In genomic region chr5:85239509-85240031, GRCm38 (mm10) we compare ENCODE assay signal across 9 mouse cellular contexts.
DNase-seq lines count a peak whose midpoint lies in the region; ATAC-seq and TF ChIP-seq lines count a peak whose summit lies in the region.
"Had no signal": no experiment of that assay in that cellular context is flagged by ENCODE, and none has a peak within 500 bp of the region (broad histone marks: within the 10 kb centered on the region; RNA-seq: fewer than 3 reads in every experiment).

No protein-coding gene starts in this region.

- DNase-seq in kidney, postnatal 25 days: no peak
- DNase-seq in embryonic facial prominence, embryonic 14.5 days (ENCODE audit: low spot score): peak; percentile 15
- peak; percentile 10 to 15 for DNase-seq in layer of hippocampus, adult 2 months (ENCODE audit: low spot score in 2 of 2)
- peak; percentile 11 for DNase-seq in retina, adult 2 months (ENCODE audit: low read depth, low spot score)
- no peak for DNase-seq in adrenal gland, adult (ENCODE audit: inconsistent age in 2 of 2, low spot score in 1 of 2)
- no peak for DNase-seq in heart, postnatal 10 days

- H3K27me3 ChIP-seq in kidney, embryonic 16.5 days (ENCODE audit: insufficient read depth, low read length): no peaks in the 10 kb centered on the region
- no peaks in the 10 kb centered on the region for H3K27me3 ChIP-seq in embryonic facial prominence, embryonic 14.5 days (replicated peaks; ENCODE audit: control insufficient read depth, insufficient read depth, low read length)
- H3K27me3 ChIP-seq in intestine, embryonic 15.5 days (replicated peaks): no peaks in the 10 kb centered on the region

- TF ChIP-seq CTCF in layer of hippocampus, adult 2 months (conservative IDR thresholded peaks at IDR 0.05): no peak

- 0 out of 2 replicates have a peak, but pooled peaks have one; percentile 23 for ATAC-seq in kidney, embryonic 16.5 days (ENCODE audit: low FRiP score, low TSS enrichment)
- ATAC-seq in embryonic facial prominence, embryonic 14.5 days (ENCODE audit: low read depth): peak; percentile 67; the same call in 1 of the 2 replicates
- ATAC-seq in intestine, embryonic 15.5 days: no peak

- WGBS in kidney, embryonic 16.5 days: 73% methylated on average over 3 of the region's 3 CpGs
- 77% methylated on average over 3 of the region's 3 CpGs for WGBS in embryonic facial prominence, embryonic 14.5 days
- WGBS in intestine, embryonic 15.5 days: 74% methylated on average over 3 of the region's 3 CpGs

- no peak overlapping the region for H3K4me2 ChIP-seq in kidney, embryonic 16.5 days (replicated peaks; ENCODE audit: low read depth, low read length)
- no peak overlapping the region for H3K4me2 ChIP-seq in embryonic facial prominence, embryonic 14.5 days (ENCODE audit: low read depth, low read length)
- H3K4me2 ChIP-seq in intestine, embryonic 15.5 days (replicated peaks): no peak overlapping the region

- H3K27ac ChIP-seq in kidney, embryonic 16.5 days (ENCODE audit: low read length): no peak overlapping the region
- H3K27ac ChIP-seq in embryonic facial prominence, embryonic 14.5 days (replicated peaks; ENCODE audit: low read depth, low read length): no peak overlapping the region
- no peak overlapping the region for H3K27ac ChIP-seq in layer of hippocampus, adult 2 months
- no peak overlapping the region for H3K27ac ChIP-seq in intestine, embryonic 15.5 days
- H3K27ac ChIP-seq: heart, embryonic 10.5 days had no signal

- no peaks in the 10 kb centered on the region for H3K9me3 ChIP-seq in kidney, embryonic 16.5 days (ENCODE audit: low read length)
- H3K9me3 ChIP-seq in embryonic facial prominence, embryonic 14.5 days (ENCODE audit: control insufficient read depth, low read length): no peaks in the 10 kb centered on the region
- H3K9me3 ChIP-seq in intestine, embryonic 15.5 days: no peaks in the 10 kb centered on the region
- H3K9me3 ChIP-seq: heart, embryonic 10.5 days had no signal

- H3K9ac ChIP-seq in kidney, embryonic 16.5 days (replicated peaks; ENCODE audit: low read length): no peak overlapping the region
- H3K9ac ChIP-seq in embryonic facial prominence, embryonic 14.5 days (ENCODE audit: low read depth, low read length): no peak overlapping the region
- no peak overlapping the region for H3K9ac ChIP-seq in intestine, embryonic 15.5 days

- no peaks in the 10 kb centered on the region for H3K36me3 ChIP-seq in kidney, embryonic 16.5 days (ENCODE audit: insufficient read depth, low read length)
- no peaks in the 10 kb centered on the region for H3K36me3 ChIP-seq in embryonic facial prominence, embryonic 14.5 days (ENCODE audit: control insufficient read depth, insufficient read depth, low read length)
- no peaks in the 10 kb centered on the region for H3K36me3 ChIP-seq in intestine, embryonic 15.5 days
- H3K36me3 ChIP-seq: heart, embryonic 10.5 days had no signal

- no peaks in the 10 kb centered on the region for H3K4me1 ChIP-seq in kidney, embryonic 16.5 days (ENCODE audit: insufficient read depth, low read length)
- no peaks in the 10 kb centered on the region for H3K4me1 ChIP-seq in embryonic facial prominence, embryonic 14.5 days (ENCODE audit: control insufficient read depth, insufficient read depth, low read length)
- H3K4me1 ChIP-seq in intestine, embryonic 15.5 days (replicated peaks): no peaks in the 10 kb centered on the region
- H3K4me1 ChIP-seq: heart, embryonic 10.5 days had no signal

- intact Hi-C loops in heart, postnatal 10 days (cut with DNase I): no loop called here

- H3K4me3 ChIP-seq in kidney, embryonic 16.5 days (ENCODE audit: low read length): no peak overlapping the region
- H3K4me3 ChIP-seq in embryonic facial prominence, embryonic 14.5 days (ENCODE audit: low read depth, low read length): no peak overlapping the region
- H3K4me3 ChIP-seq in layer of hippocampus, adult 2 months: no peak overlapping the region
- no peak overlapping the region for H3K4me3 ChIP-seq in intestine, embryonic 15.5 days (replicated peaks)
- H3K4me3 ChIP-seq: heart, embryonic 10.5 days had no signal

Comparison
In these comparisons a context has a peak if more than half of its experiments do, and no peak if none do; other contexts are left out.
1. DNase-seq: peak in embryonic facial prominence, embryonic 14.5 days (single experiment), layer of hippocampus, adult 2 months (2 of 2) and retina, adult 2 months (single experiment); none in kidney, postnatal 25 days (0 of 2), adrenal gland, adult (0 of 2) and heart, postnatal 10 days (0 of 2).